Mouse (Mus musculus) MEL (cell line): ENCODE results near the gene Cluh. TPM values are rescaled to one million over a fixed set of nuclear protein-coding genes. Genes with fewer than 3 reads are reported as not detected.

Source experiments
- DNase-seq: peaks from one replicate; pipeline ENCODE4 v3.0.0; 2011; ENCODE audit warnings: low read depth, low spot score
- H3K27ac ChIP-seq: 2 replicates; pipeline ENCODE4 v1.5.1; 2012; ENCODE audit warnings: low read depth, mild to moderate bottlenecking, control low read depth, low read length, moderate library complexity; ENCODE audit not compliant: control insufficient read depth
- H3K27me3 ChIP-seq, 2 experiments: fragments of 150-350 bp in 1 of 2; sonication (generic) in 1 of 2; 2 replicates each; pipeline ENCODE4 v1.6.1; 2012; ENCODE audit warnings: low read length in 2 of 2, mild to moderate bottlenecking in 2 of 2, improper control_type of control experiment in 1 of 2, moderate library complexity in 1 of 2; ENCODE audit not compliant: insufficient read depth in 2 of 2, control insufficient read depth in 1 of 2
- H3K36me3 ChIP-seq, 2 experiments: 2 replicates each; pipeline ENCODE4 v1.6.1; 2012 to 2014; ENCODE audit warnings: low read length in 2 of 2, improper control_type of control experiment in 1 of 2, inconsistent platforms in 1 of 2, mild to moderate bottlenecking in 1 of 2; ENCODE audit not compliant: insufficient read depth in 2 of 2, control insufficient read depth in 1 of 2
- H3K4me1 ChIP-seq, 2 experiments: fragments of 150-350 bp in 1 of 2; sonication (generic) in 1 of 2; 2 replicates each; pipeline ENCODE4 v1.6.1; 2012; ENCODE audit warnings: low read length in 2 of 2, improper control_type of control experiment in 1 of 2, mild to moderate bottlenecking in 1 of 2; ENCODE audit not compliant: insufficient read depth in 2 of 2, control insufficient read depth in 1 of 2
- H3K4me3 ChIP-seq, 2 experiments: fragments of 150-350 bp in 1 of 2; sonication (generic) in 1 of 2; 2 replicates each; pipeline ENCODE4 v1.5.1; 2012; ENCODE audit warnings: low read depth in 2 of 2, low read length in 2 of 2, mild to moderate bottlenecking in 2 of 2, moderate library complexity in 2 of 2, control low read depth in 1 of 2, improper control_type of control experiment in 1 of 2; ENCODE audit not compliant: control insufficient read depth in 1 of 2, insufficient read depth in 1 of 2
- H3K79me2 ChIP-seq: 2 replicates; pipeline ENCODE4 v1.6.1; 2012; ENCODE audit warnings: mild to moderate bottlenecking, low read length, moderate library complexity; ENCODE audit not compliant: control insufficient read depth, poor library complexity, insufficient read depth
- H3K9ac ChIP-seq: 2 replicates; pipeline ENCODE4 v1.6.1; 2012; ENCODE audit warnings: low read depth, mild to moderate bottlenecking, control low read depth, low read length, moderate library complexity; ENCODE audit not compliant: control insufficient read depth, poor library complexity, severe bottlenecking
- H3K9me3 ChIP-seq: fragments of 150-350 bp; sonication (generic); replicated peaks from 2 replicates; pipeline ENCODE4 v1.6.1; 2012; ENCODE audit warnings: mild to moderate bottlenecking, low read length, improper control_type of control experiment, moderate library complexity; ENCODE audit not compliant: insufficient read depth
- BHLHE40 ChIP-seq: IDR thresholded peaks from 2 replicates; pipeline ENCODE4 v1.6.1; 2012; ENCODE audit warnings: low read depth, mild to moderate bottlenecking, inconsistent platforms, low read length, improper control_type of control experiment, borderline replicate concordance
- CHD2 ChIP-seq: IDR thresholded peaks from 2 replicates; pipeline ENCODE4 v1.6.1; 2011; ENCODE audit warnings: low read length, improper control_type of control experiment
- CTCF ChIP-seq, 3 experiments: IDR thresholded peaks in 2 of 3; conservative IDR thresholded peaks in 1 of 3; 2 replicates each; pipeline ENCODE4 v1.5.1; 2011 to 2012; ENCODE audit warnings: low read length in 3 of 3, low read depth in 2 of 3, mild to moderate bottlenecking in 2 of 3, improper control_type of control experiment in 1 of 3, inconsistent platforms in 1 of 3, mixed read lengths in 1 of 3, moderate library complexity in 1 of 3; ENCODE audit not compliant: control insufficient read depth in 1 of 3, insufficient read depth in 1 of 3, poor library complexity in 1 of 3, severe bottlenecking in 1 of 3
- E2F4 ChIP-seq: IDR thresholded peaks from 2 replicates; pipeline ENCODE4 v1.6.1; 2011; ENCODE audit warnings: low read depth, low read length, improper control_type of control experiment, borderline replicate concordance
- ELF1 ChIP-seq: IDR thresholded peaks from 2 replicates; pipeline ENCODE4 v1.6.1; 2014; ENCODE audit warnings: low read depth, mild to moderate bottlenecking, inconsistent platforms, low read length, improper control_type of control experiment, moderate library complexity
- ETS1 ChIP-seq: IDR thresholded peaks from 2 replicates; pipeline ENCODE4 v1.6.1; 2012; ENCODE audit warnings: low read depth, mild to moderate bottlenecking, inconsistent platforms, low read length, improper control_type of control experiment, moderate library complexity
- GATA1 ChIP-seq: IDR thresholded peaks from 2 replicates; pipeline ENCODE4 v1.6.1; 2011; ENCODE audit warnings: low read depth, low read length, improper control_type of control experiment
- HCFC1 ChIP-seq: IDR thresholded peaks from 2 replicates; pipeline ENCODE4 v1.6.1; 2012; ENCODE audit warnings: low read depth, mild to moderate bottlenecking, inconsistent platforms, low read length, improper control_type of control experiment, moderate library complexity
- KAT2A ChIP-seq: conservative IDR thresholded peaks from 2 replicates; pipeline ENCODE4 v1.6.1; 2012; ENCODE audit warnings: low read depth, low read length, improper control_type of control experiment, inconsistent platforms
- MAFK ChIP-seq: IDR thresholded peaks from 2 replicates; pipeline ENCODE4 v1.6.1; 2011; ENCODE audit warnings: low read depth, mild to moderate bottlenecking, low read length, improper control_type of control experiment, borderline replicate concordance
- MAZ ChIP-seq: IDR thresholded peaks from 2 replicates; pipeline ENCODE4 v1.6.1; 2012; ENCODE audit warnings: low read depth, mild to moderate bottlenecking, inconsistent platforms, low read length, improper control_type of control experiment
- MXI1 ChIP-seq: IDR thresholded peaks from 2 replicates; pipeline ENCODE4 v1.6.1; 2011; ENCODE audit warnings: mild to moderate bottlenecking, low read depth, low read length, improper control_type of control experiment
- MYB ChIP-seq: IDR thresholded peaks from 2 replicates; pipeline ENCODE4 v1.6.1; 2011; ENCODE audit warnings: mild to moderate bottlenecking, low read depth, low read length, improper control_type of control experiment
- NELFE ChIP-seq: IDR thresholded peaks from 2 replicates; pipeline ENCODE4 v1.6.1; 2011; ENCODE audit warnings: low read depth, low read length, improper control_type of control experiment
- POLR2AphosphoS5 ChIP-seq: IDR thresholded peaks from 2 replicates; pipeline ENCODE4 v1.6.1; 2012; ENCODE audit warnings: low read depth, borderline replicate concordance, mild to moderate bottlenecking, inconsistent platforms, low read length, moderate library complexity, mixed read lengths
- RAD21 ChIP-seq: IDR thresholded peaks from 2 replicates; pipeline ENCODE4 v1.6.1; 2011; ENCODE audit warnings: mild to moderate bottlenecking, low read depth, low read length, improper control_type of control experiment
- SMC3 ChIP-seq: IDR thresholded peaks from 2 replicates; pipeline ENCODE4 v1.6.1; 2011; ENCODE audit warnings: low read depth, low read length, improper control_type of control experiment
- UBTF ChIP-seq: IDR thresholded peaks from 2 replicates; pipeline ENCODE4 v1.6.1; 2012; ENCODE audit warnings: low read depth, mild to moderate bottlenecking, inconsistent platforms, low read length, improper control_type of control experiment, moderate library complexity, borderline replicate concordance; ENCODE audit not compliant: insufficient read depth
- USF1 ChIP-seq: IDR thresholded peaks from 2 replicates; pipeline ENCODE4 v1.6.1; 2014; ENCODE audit warnings: low read depth, mild to moderate bottlenecking, inconsistent platforms, low read length, improper control_type of control experiment, moderate library complexity
- USF2 ChIP-seq, 2 experiments: IDR thresholded peaks; 2 replicates each; pipeline ENCODE4 v1.6.1; 2011 to 2012; ENCODE audit warnings: improper control_type of control experiment in 2 of 2, low read length in 2 of 2, borderline replicate concordance in 1 of 2, inconsistent platforms in 1 of 2, low read depth in 1 of 2, mild to moderate bottlenecking in 1 of 2; ENCODE audit not compliant: insufficient read depth in 1 of 2
- ZMIZ1 ChIP-seq: IDR thresholded peaks from 2 replicates; pipeline ENCODE4 v1.6.1; 2012; ENCODE audit warnings: low read depth, mild to moderate bottlenecking, inconsistent platforms, low read length, improper control_type of control experiment, moderate library complexity
- ZNF384 ChIP-seq: IDR thresholded peaks from 2 replicates; pipeline ENCODE4 v1.6.1; 2012; ENCODE audit warnings: low read depth, mild to moderate bottlenecking, inconsistent platforms, low read length, improper control_type of control experiment
- polyA plus RNA-seq, 2 experiments: library from polyadenylated mRNA; stranded (reverse) in 1 of 2; unstranded in 1 of 2; fragments of >175 nt in 1 of 2; fragments of >200 nt in 1 of 2; gene quantifications; 2 replicates each; pipeline versions ENCODE4 v1.2.1 to v1.2.4; 2012; ENCODE audit warnings: low replicate concordance in 2 of 2, low read depth in 1 of 2; ENCODE audit not compliant: insufficient read length in 2 of 2, insufficient read depth in 1 of 2, missing spikeins in 1 of 2
- total RNA-seq: library from RNA; depleted of rRNA; stranded (reverse); fragments of 300-350 nt; gene quantifications from 2 replicates; pipeline ENCODE4 v1.2.3, GENCODE M21; 2012

The Cluh gene
- total and polyA plus RNA-seq, 3 experiments = 53.8 to 135 (median 115) TPM

- no peak for TF ChIP-seq GATA1
- TF ChIP-seq USF1 = no peak
- TF ChIP-seq ETS1 = no peak
- TF ChIP-seq BHLHE40 = no peak
- TF ChIP-seq RAD21 = no peak
- TF ChIP-seq UBTF = no peak
- no peak for TF ChIP-seq ZMIZ1
- no peak for TF ChIP-seq NELFE
- TF ChIP-seq ZNF384 = no peak
- TF ChIP-seq MAFK = no peak
- TF ChIP-seq KAT2A = no peak
- TF ChIP-seq E2F4 = no peak
- TF ChIP-seq CTCF (IDR thresholded peaks at IDR 0.05 in 2 of 3, conservative IDR thresholded peaks at IDR 0.05 in 1 of 3; ENCODE audit: control insufficient read depth in 1 of 3, insufficient read depth in 1 of 3, low read depth in 2 of 3, low read length in 3 of 3, poor library complexity in 1 of 3, severe bottlenecking in 1 of 3) = no peak
- H3K4me3 ChIP-seq = no peak overlapping the region
- DNase-seq = no peak
- peaks cover 0 to 16% of the 10 kb centered on the region in 2 experiments; a peak in 2 of 4 replicates for H3K36me3 ChIP-seq
- 0 out of 4 replicates have a peak, but pooled peaks cover 0 to 3% of the 10 kb centered on the region in 2 experiments for H3K4me1 ChIP-seq
- H3K79me2 ChIP-seq = no peaks in the 10 kb centered on the region
- H3K27me3 ChIP-seq = no peaks in the 10 kb centered on the region
- no peak overlapping the region for H3K27ac ChIP-seq
- H3K9ac ChIP-seq = no peak overlapping the region
- H3K9me3 ChIP-seq = no peaks in the 10 kb centered on the region
These were observed 19.2 kb downstream of the Cluh start for GRCm38 (mm10) chr11:74668466-74668865.

- H3K9me3 ChIP-seq = no peaks in the 10 kb centered on the region
- no peak for DNase-seq
- no peak overlapping the region for H3K27ac ChIP-seq
- peaks cover 0 to 14% of the 10 kb centered on the region in 2 experiments; a peak in 2 of 4 replicates for H3K36me3 ChIP-seq
- no peak overlapping the region for H3K4me3 ChIP-seq
- no peaks in the 10 kb centered on the region for H3K27me3 ChIP-seq
- no peak for TF ChIP-seq MAZ
- no peak for TF ChIP-seq CHD2
- TF ChIP-seq NELFE = no peak
- TF ChIP-seq MXI1 = no peak
- TF ChIP-seq USF2 (IDR thresholded peaks at IDR 0.05; ENCODE audit: borderline replicate concordance in 1 of 2, insufficient read depth in 1 of 2, low read depth in 1 of 2, low read length in 2 of 2) = no peak
- TF ChIP-seq ELF1 = no peak
- no peak for TF ChIP-seq GATA1
- no peak for TF ChIP-seq MYB
- no peak for TF ChIP-seq SMC3
- TF ChIP-seq HCFC1 = no peak
- TF ChIP-seq POLR2AphosphoS5 = no peak; the same call in 1 of the 2 replicates
- peaks cover 0 to 3% of the 10 kb centered on the region in 2 experiments; a peak in 1 of 4 replicates for H3K4me1 ChIP-seq
- no peak overlapping the region for H3K9ac ChIP-seq
- H3K79me2 ChIP-seq = no peaks in the 10 kb centered on the region
These were observed 19.7 kb downstream of the Cluh start for GRCm38 (mm10) chr11:74668971-74669370.
